Mouse (Mus musculus): ENCODE results near the gene Olfr159. TPM values are rescaled to one million over a fixed set of nuclear protein-coding genes. Genes with fewer than 3 reads are reported as not detected.
"Not testable (repeated sequence)": the region's sequence is repeated elsewhere in the genome, so short reads cannot be mapped to it uniquely, and the experiment has no call there.

Olfr159 gene
- not detected in 2 replicates for polyA plus RNA-seq (2015; fragmentation: Nextera tagmentation; extraction: Ambion mirVana)

GRCm38 (mm10) chr4:43770909-43771308 is at the start of gene Olfr159:
Gene Olfr159, minus strand, starts transcription at chr4:43771009.
- H3K9me3 ChIP-seq: no peaks in the 10 kb centered on the region
- no peak for ATAC-seq (ENCODE audit: insufficient number of reproducible peaks, insufficient read depth, low FRiP score, low TSS enrichment, low read depth)
- no peaks in the 10 kb centered on the region for H3K27me3 ChIP-seq
- H3K36me3 ChIP-seq: no peaks in the 10 kb centered on the region
- H3K4me1 ChIP-seq: no peaks in the 10 kb centered on the region
- H3K27ac ChIP-seq: no peak within 1 kb of the TSS
- no peak within 1 kb of the TSS for H3K9ac ChIP-seq
- H3K4me3 ChIP-seq: no peak within 1 kb of the TSS
- no peak within 1 kb of the TSS for H3K4me2 ChIP-seq
- 84% methylated on average over 6 of the region's 6 CpGs for WGBS

DNA sequence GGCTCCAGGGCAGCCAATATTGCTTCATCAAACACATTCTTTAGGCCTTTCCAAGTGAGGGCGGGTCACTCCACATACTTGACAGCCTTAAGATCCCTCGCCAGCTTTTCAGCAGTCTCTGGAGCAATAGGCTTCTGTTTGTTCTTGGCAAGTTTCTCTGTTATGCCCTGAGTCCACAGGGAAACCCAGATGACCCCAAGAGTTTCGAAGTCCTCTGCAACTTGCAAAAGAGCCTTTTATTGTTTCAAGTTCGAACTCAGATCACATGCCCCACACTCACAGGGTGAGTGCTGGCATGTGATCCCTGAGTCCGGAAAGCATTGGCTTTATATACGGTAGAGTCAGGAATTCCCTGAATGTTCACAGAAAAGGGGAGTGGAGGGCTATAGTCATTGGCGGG is 28.1 kb upstream of the Olfr159 start:
- Histone ChIP-seq H3K4me2 (no peak overlapping the region), H3K27me3 (no peaks in the 10 kb centered on the region), H3K9me3 (peaks cover 4% of the 10 kb centered on the region; the same call in 1 of the 2 replicates), H3K27ac (no peak overlapping the region), H3K4me3 (no peak overlapping the region), H3K9ac (no peak overlapping the region), H3K36me3 (no peaks in the 10 kb centered on the region), H3K4me1 (no peaks in the 10 kb centered on the region)
- WGBS: 77% methylated on average over 7 of the region's 7 CpGs
- no peak for ATAC-seq (ENCODE audit: insufficient number of reproducible peaks, insufficient read depth, low FRiP score, low TSS enrichment, low read depth)

DNA sequence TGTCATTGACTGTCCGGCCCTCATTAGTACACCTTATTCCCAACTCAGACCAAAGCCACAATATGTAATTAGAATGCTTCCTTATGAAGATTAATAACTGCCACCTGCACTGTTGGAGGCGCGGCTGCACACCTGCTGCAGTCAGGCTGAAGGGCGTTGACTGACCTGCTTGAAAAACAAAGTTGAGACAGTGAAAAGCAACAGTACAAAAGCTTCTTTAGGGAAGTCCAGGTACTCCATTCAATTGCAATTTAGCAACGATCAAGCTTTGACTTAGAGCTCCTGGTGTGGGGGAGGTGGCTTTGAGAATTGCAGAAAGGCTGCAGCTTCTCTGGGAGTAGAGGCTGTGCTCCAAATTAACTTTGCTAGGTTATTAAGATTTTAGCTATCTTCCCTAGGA is 25.0 kb upstream of the Olfr159 start:
- WGBS: 87% methylated on average over 5 of the region's 5 CpGs
- not testable (repeated sequence) for H3K27ac ChIP-seq; H3K9ac ChIP-seq; H3K36me3 ChIP-seq; H3K4me3 ChIP-seq; H3K9me3 ChIP-seq; H3K27me3 ChIP-seq; ATAC-seq (ENCODE audit: insufficient number of reproducible peaks, insufficient read depth, low FRiP score, low TSS enrichment, low read depth); H3K4me2 ChIP-seq; H3K4me1 ChIP-seq

GRCm38 (mm10) chr4:43795296-43795695 is 24.5 kb upstream of the Olfr159 start:
- no peak for ATAC-seq (ENCODE audit: insufficient number of reproducible peaks, insufficient read depth, low FRiP score, low TSS enrichment, low read depth)
- Histone ChIP-seq H3K4me3 (no peak overlapping the region), H3K9ac (no peak overlapping the region), H3K9me3 (no peaks in the 10 kb centered on the region), H3K36me3 (no peaks in the 10 kb centered on the region), H3K4me1 (no peaks in the 10 kb centered on the region), H3K4me2 (no peak overlapping the region), H3K27ac (no peak overlapping the region), H3K27me3 (no peaks in the 10 kb centered on the region)
- 75% methylated on average over 6 of the region's 6 CpGs for WGBS

- Histone ChIP-seq H3K27me3 (no peaks in the 10 kb centered on the region), H3K9ac (no peak overlapping the region), H3K27ac (no peak overlapping the region), H3K4me1 (no peaks in the 10 kb centered on the region), H3K36me3 (no peaks in the 10 kb centered on the region), H3K9me3 (no peaks in the 10 kb centered on the region), H3K4me2 (no peak overlapping the region), H3K4me3 (no peak overlapping the region)
- no peak for ATAC-seq (ENCODE audit: insufficient number of reproducible peaks, insufficient read depth, low FRiP score, low TSS enrichment, low read depth)
- WGBS: 43% methylated on average over 2 of the region's 2 CpGs
Observed at GRCm38 (mm10) chr4:43772304-43772703, 1.5 kb upstream of the Olfr159 start.

GRCm38 (mm10) chr4:43771626-43772025 is 817 bp upstream of the Olfr159 start:
- Histone ChIP-seq H3K4me1 (no peaks in the 10 kb centered on the region), H3K36me3 (no peaks in the 10 kb centered on the region), H3K4me2 (no peak overlapping the region), H3K27ac (no peak overlapping the region), H3K27me3 (no peaks in the 10 kb centered on the region), H3K9me3 (no peaks in the 10 kb centered on the region), H3K9ac (no peak overlapping the region), H3K4me3 (no peak overlapping the region)
- WGBS: 48% methylated on average over 6 of the region's 6 CpGs
- no peak for ATAC-seq (ENCODE audit: insufficient number of reproducible peaks, insufficient read depth, low FRiP score, low TSS enrichment, low read depth)

- H3K27ac ChIP-seq: no peak overlapping the region
- no peaks in the 10 kb centered on the region for H3K4me1 ChIP-seq
- no peak for ATAC-seq (ENCODE audit: insufficient number of reproducible peaks, insufficient read depth, low FRiP score, low TSS enrichment, low read depth)
- H3K27me3 ChIP-seq: no peaks in the 10 kb centered on the region
- H3K4me2 ChIP-seq: no peak overlapping the region
- H3K9ac ChIP-seq: no peak overlapping the region
- H3K9me3 ChIP-seq: no peaks in the 10 kb centered on the region
- no peaks in the 10 kb centered on the region for H3K36me3 ChIP-seq
- H3K4me3 ChIP-seq: no peak overlapping the region
- WGBS: 92% methylated on average over 2 of the region's 2 CpGs
Observed at GRCm38 (mm10) chr4:43769374-43769773, 1.4 kb downstream of the Olfr159 start.

- Histone ChIP-seq H3K36me3 (no peaks in the 10 kb centered on the region), H3K27me3 (no peaks in the 10 kb centered on the region), H3K4me2 (no peak overlapping the region), H3K4me3 (no peak overlapping the region), H3K4me1 (no peaks in the 10 kb centered on the region), H3K9ac (no peak overlapping the region), H3K9me3 (no peaks in the 10 kb centered on the region), H3K27ac (no peak overlapping the region)
- no peak for ATAC-seq (ENCODE audit: insufficient number of reproducible peaks, insufficient read depth, low FRiP score, low TSS enrichment, low read depth)
- 79% methylated on average over 5 of the region's 5 CpGs for WGBS
Observed at GRCm38 (mm10) chr4:43768341-43768740, 2.5 kb downstream of the Olfr159 start.

DNA sequence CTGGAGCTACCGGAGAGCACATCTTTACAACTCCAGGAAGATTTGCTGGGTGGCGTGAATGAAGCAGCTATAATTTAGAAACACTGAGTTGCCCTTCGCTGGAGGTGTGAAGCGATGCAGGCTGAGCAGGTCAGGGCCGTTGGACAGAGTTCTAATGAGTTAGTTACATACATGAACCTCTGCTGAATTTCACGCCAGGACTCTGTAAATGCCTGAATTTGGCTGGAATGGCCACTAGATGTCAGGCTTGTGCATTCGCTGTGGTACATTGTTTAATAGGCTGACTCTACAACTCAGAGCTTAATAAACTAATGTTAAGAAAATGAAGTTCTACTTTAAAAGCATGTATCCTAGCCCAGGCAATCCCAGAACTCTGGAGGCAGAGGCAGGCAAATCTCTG is 7.4 kb downstream of the Olfr159 start:
- 22% methylated on average over 7 of the region's 7 CpGs for WGBS
- H3K9me3 ChIP-seq: no peaks in the 10 kb centered on the region

DNA sequence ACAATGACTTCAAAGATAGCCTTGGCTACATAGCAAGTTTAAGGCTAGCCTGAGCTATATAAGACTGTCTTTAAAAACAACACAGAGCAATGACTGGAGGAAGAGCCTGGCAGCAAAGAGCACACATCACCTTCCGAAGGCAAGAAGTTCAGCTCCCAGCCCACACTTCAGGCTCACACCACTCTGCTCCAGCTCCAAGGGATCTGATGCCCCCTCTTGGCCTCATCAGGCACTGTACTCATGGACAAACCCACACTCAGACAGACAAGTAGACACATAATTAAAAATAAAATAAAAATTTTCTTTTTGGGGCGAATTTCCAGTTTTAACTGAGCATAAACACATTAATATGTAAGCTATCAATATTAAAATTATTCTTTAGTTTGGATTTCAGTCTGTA is 9.5 kb downstream of the Olfr159 start:
- H3K36me3 ChIP-seq: no peaks in the 10 kb centered on the region
- peaks cover 13% of the 10 kb centered on the region for H3K4me1 ChIP-seq
- H3K4me3 ChIP-seq: no peak overlapping the region
- no peaks in the 10 kb centered on the region for H3K9me3 ChIP-seq
- 72% methylated on average over 2 of the region's 2 CpGs for WGBS
- no peak for ATAC-seq (ENCODE audit: insufficient number of reproducible peaks, insufficient read depth, low FRiP score, low TSS enrichment, low read depth)
- no peak overlapping the region for H3K9ac ChIP-seq
- H3K4me2 ChIP-seq: no peak overlapping the region
- H3K27ac ChIP-seq: no peak overlapping the region
- H3K27me3 ChIP-seq: no peaks in the 10 kb centered on the region

More for the DNA sequence above, 7.4 kb downstream of the Olfr159 start:
- H3K4me1 ChIP-seq: peaks cover 13% of the 10 kb centered on the region
- H3K4me3 ChIP-seq: no peak overlapping the region
- ATAC-seq (ENCODE audit: insufficient number of reproducible peaks, insufficient read depth, low FRiP score, low TSS enrichment, low read depth): no peak
- no peaks in the 10 kb centered on the region for H3K36me3 ChIP-seq
- H3K27me3 ChIP-seq: no peaks in the 10 kb centered on the region
- H3K27ac ChIP-seq: no peak overlapping the region
- peak overlapping the region; percentile 20 for H3K4me2 ChIP-seq
- H3K9ac ChIP-seq: no peak overlapping the region

DNA sequence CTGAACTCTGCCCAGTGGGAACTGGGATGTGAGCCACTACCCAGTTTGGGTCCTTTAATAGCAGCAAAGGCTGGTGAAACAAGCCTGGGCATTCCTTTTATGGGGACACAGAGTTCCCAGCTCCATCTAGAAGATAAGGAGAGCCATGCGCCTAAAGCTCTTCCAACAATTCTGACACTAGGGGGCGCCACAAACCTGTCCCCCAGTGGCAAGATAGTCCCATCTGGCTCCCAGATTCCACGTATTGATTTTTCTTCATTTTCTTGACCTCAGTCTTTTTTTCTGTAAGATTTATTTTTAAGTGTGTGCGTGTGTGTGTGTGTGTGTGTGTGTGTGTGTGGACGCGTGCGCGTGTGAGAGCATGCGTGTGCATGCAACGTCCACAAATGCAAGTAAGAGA is 10.3 kb downstream of the Olfr159 start:
- H3K4me3 ChIP-seq: no peak overlapping the region
- H3K9me3 ChIP-seq: no peaks in the 10 kb centered on the region
- H3K36me3 ChIP-seq: no peaks in the 10 kb centered on the region
- no peaks in the 10 kb centered on the region for H3K27me3 ChIP-seq
- no peak overlapping the region for H3K4me2 ChIP-seq
- H3K9ac ChIP-seq: no peak overlapping the region
- H3K27ac ChIP-seq: 0 out of 2 replicates have a peak overlapping the region, but pooled peaks have one; percentile 48
- no peak for ATAC-seq (ENCODE audit: insufficient number of reproducible peaks, insufficient read depth, low FRiP score, low TSS enrichment, low read depth)
- H3K4me1 ChIP-seq: peaks cover 13% of the 10 kb centered on the region
- WGBS: 72% methylated on average over 10 of the region's 10 CpGs

GRCm38 (mm10) chr4:43759571-43760418 is 11.0 kb downstream of the Olfr159 start:
- WGBS: 46% methylated on average over 21 of the region's 21 CpGs
- H3K27me3 ChIP-seq: no peaks in the 10 kb centered on the region
- no peaks in the 10 kb centered on the region for H3K36me3 ChIP-seq
- H3K4me2 ChIP-seq: no peak overlapping the region
- H3K9me3 ChIP-seq: no peaks in the 10 kb centered on the region
- peaks cover 13% of the 10 kb centered on the region for H3K4me1 ChIP-seq
- H3K27ac ChIP-seq: peak overlapping the region; percentile 79
- H3K4me3 ChIP-seq: no peak overlapping the region
- H3K9ac ChIP-seq: no peak overlapping the region
- ATAC-seq (ENCODE audit: insufficient number of reproducible peaks, insufficient read depth, low FRiP score, low TSS enrichment, low read depth): no peak
